Mouse (Mus musculus) heart, postnatal 0 days (tissue): ENCODE results near the gene Map1lc3a.

Experiments used
- CTCF ChIP-seq: IDR thresholded peaks from 2 replicates; pipeline ENCODE4 v1.5.1; 2016; ENCODE audit warnings: antibody characterized with exemption, control low read depth, low read depth
- EP300 ChIP-seq: IDR thresholded peaks from 2 replicates; pipeline ENCODE4 v1.6.1; 2016; ENCODE audit warnings: antibody characterized with exemption, low read depth

GRCm38 (mm10) chr2:155248718-155249117 is 27.4 kb upstream of the Map1lc3a start:
- TF ChIP-seq CTCF (no peak), EP300 (no peak)
